Mouse (Mus musculus) heart, adult 8-10 months (tissue): ENCODE measurements around the gene Ccdc182. TPM values are rescaled to one million over a fixed set of nuclear protein-coding genes. Genes with fewer than 3 reads are reported as not detected.

ENCODE experiments used
- DNase-seq: peaks from one replicate; pipeline ENCODE4 v3.0.0; 2022; ENCODE audit warnings: low spot score
- total RNA-seq, 4 experiments: library from RNA; stranded (reverse); gene quantifications; 2 replicates each; pipeline ENCODE4 v1.2.4; 2022

Gene Ccdc182
- total RNA-seq, 4 experiments from 2014 or later, result not detected

DNA sequence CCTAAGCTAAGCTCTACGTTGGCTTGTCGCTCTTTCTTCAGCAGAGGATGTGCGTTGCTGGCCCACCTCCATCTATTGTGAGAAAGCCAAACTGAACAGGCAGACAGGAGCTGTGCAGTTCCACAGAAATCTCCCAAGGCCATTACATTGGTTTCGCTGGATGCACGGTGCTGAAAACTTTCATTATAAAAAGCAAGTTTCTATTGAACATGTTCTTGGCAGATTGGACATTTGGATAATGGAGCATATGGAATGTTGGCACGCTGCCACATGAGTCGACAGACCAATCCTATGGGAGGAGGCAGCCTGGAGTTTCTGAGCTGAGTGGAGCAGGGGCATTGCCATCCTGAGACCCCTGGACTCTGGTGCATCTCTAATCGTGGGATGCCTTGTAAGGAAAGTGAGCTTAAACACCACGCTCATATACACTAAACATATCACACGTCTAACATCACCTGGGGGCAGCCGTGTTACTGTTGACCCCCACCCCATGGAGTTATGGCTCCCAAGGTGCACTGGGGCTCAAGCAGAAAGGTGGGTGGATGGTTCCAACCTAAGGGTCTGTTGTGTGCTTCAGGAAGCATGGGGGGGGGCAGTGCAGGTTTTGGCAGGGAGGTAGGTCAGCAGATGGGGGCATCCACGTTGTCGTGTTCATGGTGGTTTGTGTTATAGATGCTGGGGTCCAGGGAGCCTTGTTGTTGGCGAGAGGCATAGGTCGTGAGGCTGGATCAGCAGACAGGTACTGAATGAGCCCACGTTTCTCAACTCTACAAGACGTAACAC lies 35.1 kb downstream of the Ccdc182 start:
- DNase-seq, result no peak

- DNase-seq, result no peak
These were observed 36.9 kb downstream of the Ccdc182 start for GRCm38 (mm10) chr11:88330799-88331198.

DNA sequence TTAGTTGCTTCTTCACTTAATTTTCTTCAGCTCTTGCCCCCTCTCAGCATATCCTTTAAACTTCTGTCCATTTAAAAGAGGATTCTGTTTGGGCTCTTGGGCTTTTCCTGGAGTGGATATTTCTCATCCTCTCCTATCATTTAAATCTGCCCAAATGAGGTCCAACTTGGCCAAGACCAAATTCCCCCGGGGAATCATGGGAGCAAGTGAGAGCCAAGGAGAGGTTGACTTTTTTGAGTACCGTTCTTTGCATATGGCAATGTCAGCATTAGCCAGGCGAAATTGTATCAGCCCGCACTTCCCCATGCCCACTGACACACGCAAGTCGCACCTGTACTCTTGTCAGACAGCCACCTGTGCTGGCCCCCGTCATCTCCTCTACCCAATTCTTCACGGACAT lies 37.9 kb downstream of the Ccdc182 start:
- no peak for DNase-seq

DNA sequence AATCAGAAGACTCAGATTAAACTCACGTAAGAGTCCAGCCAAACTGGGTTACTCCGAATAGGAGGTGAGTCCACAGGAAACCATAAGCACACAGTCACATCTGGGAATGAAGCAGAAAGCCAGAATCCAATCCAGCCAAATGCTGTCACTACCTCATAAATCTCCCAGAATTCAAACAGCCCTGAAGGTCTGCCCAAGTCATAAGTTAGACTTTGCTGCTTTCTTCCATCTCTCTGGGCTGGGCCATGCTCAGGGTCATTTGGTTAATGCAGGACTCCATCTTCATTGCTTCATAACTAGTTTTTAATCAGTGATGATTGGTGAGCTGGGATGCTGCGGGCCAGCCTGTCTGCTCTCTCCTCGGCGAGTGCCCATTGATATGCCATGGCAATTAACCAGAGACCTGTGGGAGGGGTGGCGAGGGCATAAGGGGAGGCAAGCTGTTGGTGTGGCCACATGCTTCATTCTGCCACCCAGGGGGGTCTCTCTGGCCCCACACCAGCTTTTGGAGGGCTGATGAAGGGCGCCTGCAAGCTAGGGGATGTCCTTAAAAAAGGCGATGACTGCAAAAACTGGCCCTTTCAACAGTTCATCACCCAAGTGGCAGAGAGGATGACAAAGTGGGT lies 38.6 kb downstream of the Ccdc182 start:
- DNase-seq, result no peak

GRCm38 (mm10) chr11:88334893-88335292 lies 41.0 kb downstream of the Ccdc182 start:
- no peak for DNase-seq

DNA sequence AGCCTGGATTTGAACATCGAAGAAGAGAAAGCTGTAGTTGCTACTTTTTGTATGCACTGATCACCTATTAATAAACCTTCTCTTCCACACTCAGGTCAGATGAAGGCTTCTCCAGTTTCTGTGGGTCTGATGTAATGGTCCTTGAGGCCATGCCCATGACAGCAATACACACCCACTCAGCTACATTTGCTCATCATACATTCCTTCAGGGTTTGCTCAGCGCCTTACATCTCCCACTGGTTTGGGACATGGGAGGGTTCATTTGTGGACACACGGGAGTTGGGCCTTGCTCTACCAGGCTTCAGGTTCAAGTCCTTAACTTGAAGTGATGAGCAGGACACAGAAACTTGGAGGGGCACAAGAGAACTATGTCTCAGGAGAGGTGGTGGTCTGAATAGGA lies 44.1 kb downstream of the Ccdc182 start:
- DNase-seq, result no peak

Other genes with a start within 250 kb of the Ccdc182 start
- 100 to 1,000 TPM in 3 of 4 experiments, 10 to 100 TPM in 1; 97.6 to 103 (median 102) TPM for gene Srsf1, start 246.7 kb upstream of the Ccdc182 start, total RNA-seq
- gene Vezf1, start 225.8 kb upstream of the Ccdc182 start, total RNA-seq, result 10 to 100 TPM; 39.8 to 44.7 (median 41.8) TPM
- gene Cuedc1, start 196.0 kb upstream of the Ccdc182 start, total RNA-seq, result 10 to 100 TPM; 47.5 to 55.7 (median 51.0) TPM
- gene Mrps23, start 89.7 kb upstream of the Ccdc182 start, total RNA-seq, result 100 to 1,000 TPM; 301 to 345 (median 322) TPM